Mouse (Mus musculus) Patski (cell line): ENCODE measurements around the gene Ager. TPM values are rescaled to one million over a fixed set of nuclear protein-coding genes. Genes with fewer than 3 reads are reported as not detected.

Source experiments
- ATAC-seq: fragments of 100-300 bp; one replicate; pipeline ENCODE4 v1.8.0; 2021
- CTCF ChIA-PET: fragments of 350-600 bp; sonication (Branson Sonifier 250); formaldehyde crosslinking; loops from one replicate; lab custom pipeline; 2022; ENCODE audit warnings: inconsistent platforms; lab: Charles Lee
- POLR2A ChIA-PET: fragments of 350-600 bp; sonication (Branson Sonifier 250); formaldehyde crosslinking; loops from one replicate; lab custom pipeline; 2022; ENCODE audit warnings: antibody characterized with exemption, inconsistent platforms; lab: Charles Lee
- DNase-seq: peaks from one replicate; pipeline ENCODE4 v3.0.0-alpha.2; 2011; ENCODE audit warnings: low read depth, low spot score
- H3K27me3 ChIP-seq: fragments of 371-371 bp; one replicate; pipeline ENCODE4 v1.5.1; 2021
- CTCF ChIP-seq: fragments of 100-300 bp; IDR thresholded peaks from one replicate; pipeline ENCODE4 v1.5.1; 2021
- in situ Hi-C: fragments of 300-500 bp; cut with MboI; formaldehyde crosslinking; loops from 3 replicates; pipeline ENCODE4 v1.11.1; 2018; ENCODE audit warnings: low pct_unique_long_range_greater_than_20kb, mixed read lengths
- polyA plus RNA-seq: library from polyadenylated mRNA; unstranded; gene quantifications from one replicate; pipeline ENCODE4 v1.2.3, GENCODE M21; 2021

Gene Ager
- polyA plus RNA-seq, 1 experiment from 2014 or later: 1.2 TPM

DNA sequence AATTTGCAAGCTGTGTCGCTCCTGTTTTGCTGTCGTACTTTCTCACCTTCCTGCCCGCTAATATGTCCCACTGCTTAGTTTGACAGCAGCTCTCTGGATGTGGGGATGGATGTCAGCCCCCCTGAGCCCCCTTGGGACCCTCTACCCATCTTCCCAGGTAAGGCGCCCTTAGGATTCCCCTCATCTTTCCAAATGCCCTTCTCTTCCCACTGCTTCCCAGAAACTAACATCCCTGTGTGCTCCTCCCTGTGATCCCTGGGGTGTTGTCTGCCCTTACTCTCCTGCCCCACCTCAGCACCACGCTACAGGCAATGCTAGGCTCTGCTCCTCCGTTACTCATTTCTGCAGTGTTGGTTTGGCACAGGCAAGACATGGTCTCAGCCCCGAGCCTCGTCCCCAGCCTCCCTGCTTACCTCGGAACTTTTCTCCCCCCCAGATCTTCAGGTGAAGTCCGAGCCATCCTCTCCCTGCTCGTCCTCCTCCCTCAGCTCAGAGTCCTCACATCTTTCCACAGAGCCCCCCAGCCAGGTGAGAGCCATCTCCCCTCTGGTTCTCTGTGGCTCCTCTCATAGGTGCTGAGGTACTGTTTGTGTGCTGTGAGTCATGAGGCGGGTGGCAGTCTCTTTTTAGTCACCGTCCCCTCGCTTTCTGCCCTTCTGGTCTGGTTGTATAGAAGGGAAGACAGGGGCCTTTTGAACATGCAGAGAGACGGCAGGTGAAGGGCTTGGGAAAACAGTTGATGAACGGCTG, 50.7 kb downstream of the Ager start:
- CTCF ChIA-PET: interaction anchor here (1.3 kb wide), 1 partner anchor 29 kb away, joined by 4 read pairs; no protein-coding TSS in a partner anchor
- no peaks in the 10 kb centered on the region for H3K27me3 ChIP-seq
- no peak for ATAC-seq
- DNase-seq: no peak
- in situ Hi-C loops: loop anchor here (25.0 kb wide), 1 partner anchor 489 kb away; the partner anchor contains the start of genes Apom, Bag6 and D17H6S53E
- no peak for TF ChIP-seq CTCF
- POLR2A ChIA-PET: no interaction called here

DNA sequence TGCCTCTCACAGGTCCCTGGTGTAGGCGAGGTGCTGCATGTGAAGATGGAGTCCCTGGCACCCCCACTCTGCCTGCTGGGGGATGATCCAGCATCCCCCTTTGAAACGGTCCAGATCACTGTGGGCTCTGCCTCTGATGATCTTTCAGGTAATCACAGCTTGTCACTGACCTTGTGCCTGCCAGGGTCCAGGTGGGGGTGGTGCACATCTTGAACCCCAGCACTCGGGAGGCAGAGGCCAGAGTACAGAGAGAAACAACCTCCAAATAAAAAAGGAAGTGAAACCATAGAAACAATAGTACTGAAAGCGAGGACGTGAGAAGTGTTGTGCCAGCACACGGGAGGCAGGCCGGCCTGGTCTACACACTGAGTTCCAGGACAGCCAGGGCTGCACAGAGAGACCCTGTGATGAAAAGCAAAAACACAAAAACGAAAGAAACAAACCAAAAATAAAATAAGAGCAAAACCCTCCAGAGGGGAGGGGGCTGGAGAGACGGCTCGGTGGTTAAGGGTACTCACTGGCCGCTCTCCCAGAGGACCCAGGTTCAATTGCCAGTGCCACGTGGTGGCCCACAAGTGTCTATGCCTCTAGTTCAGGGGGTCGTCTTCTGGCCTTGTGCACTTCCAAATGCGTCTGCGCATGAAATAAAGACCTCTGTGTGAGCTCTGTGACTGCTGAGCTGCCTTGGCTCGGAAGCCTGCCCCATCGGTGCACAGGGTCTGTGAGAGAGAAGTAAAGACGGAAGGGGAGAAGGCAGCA, 51.6 kb downstream of the Ager start:
- in situ Hi-C loops: loop anchor here (25.0 kb wide), 1 partner anchor 488 kb away; the partner anchor contains the start of genes Apom, Bag6 and D17H6S53E

More for the DNA sequence above, 51.6 kb downstream of the Ager start:
- no peaks in the 10 kb centered on the region for H3K27me3 ChIP-seq
- no peak for TF ChIP-seq CTCF
- no peak for DNase-seq
- no peak for ATAC-seq
- ChIA-PET POLR2A (interaction anchor here (0.8 kb wide), 1 partner anchor 31 kb away, joined by 3 read pairs; no protein-coding TSS in a partner anchor), CTCF (interaction anchor here (1.1 kb wide), 1 partner anchor 8 kb away, joined by 3 read pairs; no protein-coding TSS in a partner anchor)

Other genes starting within 250 kb of the Ager start
- gene Btnl2, start 243.0 kb upstream of the Ager start, polyA plus RNA-seq: not detected
- not detected for gene Btnl1, start 220.7 kb upstream of the Ager start, polyA plus RNA-seq
- gene BC051142, start 199.0 kb upstream of the Ager start, polyA plus RNA-seq: not detected
- not detected for gene Btnl4, start 120.5 kb upstream of the Ager start, polyA plus RNA-seq
- not detected for gene Btnl6, start 80.5 kb upstream of the Ager start, polyA plus RNA-seq
- gene Notch4, start 33.6 kb upstream of the Ager start, polyA plus RNA-seq: 0.87 TPM
- 0.35 TPM for gene Gpsm3, start 8.1 kb upstream of the Ager start, polyA plus RNA-seq
- 59.7 TPM for gene Pbx2, start 6.6 kb upstream of the Ager start, polyA plus RNA-seq
- 69.1 TPM for gene Rnf5, start 5.8 kb downstream of the Ager start, polyA plus RNA-seq
- gene Agpat1, start 6.4 kb downstream of the Ager start, polyA plus RNA-seq: 128 TPM
- 2.5 TPM for gene Egfl8, start 18.1 kb downstream of the Ager start, polyA plus RNA-seq
- 108 TPM for gene Ppt2, start 30.6 kb downstream of the Ager start, polyA plus RNA-seq
- gene Prrt1, start 31.7 kb downstream of the Ager start, polyA plus RNA-seq: 6.7 TPM
- gene Fkbpl, start 46.9 kb downstream of the Ager start, polyA plus RNA-seq: 22.5 TPM
- gene Atf6b, start 49.3 kb downstream of the Ager start, polyA plus RNA-seq: 88.4 TPM
- 0.50 TPM for gene Tnxb, start 72.7 kb downstream of the Ager start, polyA plus RNA-seq
- gene C4b, start 146.0 kb downstream of the Ager start, polyA plus RNA-seq: 1.1 TPM
- gene Cyp21a1, start 206.7 kb downstream of the Ager start, polyA plus RNA-seq: not detected
- 50.8 TPM for gene Stk19, start 239.1 kb downstream of the Ager start, polyA plus RNA-seq
- 34.4 TPM for gene Dxo, start 239.2 kb downstream of the Ager start, polyA plus RNA-seq